Mouse (Mus musculus): ENCODE measurements around the gene Pibf1. TPM values are rescaled to one million over a fixed set of nuclear protein-coding genes. Genes with fewer than 3 reads are reported as not detected.

Pibf1 gene
- polyA plus RNA-seq, 1 experiment from 2014 or later = 7.6 TPM

- Histone ChIP-seq H3K36me3 (ENCODE audit: control insufficient read depth, insufficient read depth, low read length) (no peaks in the 10 kb centered on the region), H3K27me3 (ENCODE audit: control insufficient read depth, insufficient read depth, low read length) (no peaks in the 10 kb centered on the region), H3K27ac (replicated peaks) (no peak overlapping the region), H3K4me1 (replicated peaks; ENCODE audit: control insufficient read depth, insufficient read depth) (no peaks in the 10 kb centered on the region), H3K4me2 (replicated peaks; ENCODE audit: low read depth) (no peak overlapping the region), H3K9ac (ENCODE audit: low read length) (no peak overlapping the region), H3K4me3 (ENCODE audit: low read depth, low read length) (no peak overlapping the region), H3K9me3 (ENCODE audit: control insufficient read depth, low read length) (no peaks in the 10 kb centered on the region)
- ATAC-seq (ENCODE audit: low FRiP score, low TSS enrichment) (no peak), DNase-seq (ENCODE audit: low spot score) (no peak)
- TF ChIP-seq CTCF (IDR thresholded peaks at IDR 0.05; ENCODE audit: low read depth) (no peak), EP300 (optimal IDR thresholded peaks at IDR 0.05) (no peak)
- 72% methylated on average over 2 of the region's 2 CpGs for WGBS
These were observed 106.6 kb downstream of the Pibf1 start for GRCm38 (mm10) chr14:99205865-99206264.

DNA sequence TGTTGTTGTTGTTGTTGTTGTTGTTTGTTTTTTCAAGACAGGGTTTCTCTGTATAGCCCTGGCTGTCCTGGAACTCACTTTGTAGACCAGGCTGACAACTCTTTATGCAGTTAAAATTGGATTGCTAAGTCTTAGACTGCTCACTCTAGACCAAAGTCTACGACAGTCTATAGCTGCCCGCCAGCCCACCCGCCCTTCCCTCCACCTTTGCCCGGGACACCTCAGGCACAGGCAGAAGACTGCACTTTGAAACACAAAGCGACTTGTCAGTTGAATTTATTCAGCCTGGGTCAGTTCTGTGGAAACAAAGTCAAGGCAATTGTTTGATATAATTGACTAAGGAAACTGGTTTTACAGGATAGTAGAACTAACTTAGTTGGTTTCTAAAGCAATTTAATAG, 107.4 kb downstream of the Pibf1 start:
- no peak for TF ChIP-seq CTCF (IDR thresholded peaks at IDR 0.05; ENCODE audit: low read depth)
- no peak for TF ChIP-seq EP300 (optimal IDR thresholded peaks at IDR 0.05)
- no peaks in the 10 kb centered on the region for H3K9me3 ChIP-seq (ENCODE audit: control insufficient read depth, low read length)
- H3K4me2 ChIP-seq (replicated peaks; ENCODE audit: low read depth) = no peak overlapping the region
- DNase-seq (ENCODE audit: low spot score) = no peak
- H3K4me3 ChIP-seq (ENCODE audit: low read depth, low read length) = no peak overlapping the region
- WGBS = 70% methylated on average over 5 of the region's 5 CpGs
- no peaks in the 10 kb centered on the region for H3K27me3 ChIP-seq (ENCODE audit: control insufficient read depth, insufficient read depth, low read length)
- no peak overlapping the region for H3K27ac ChIP-seq (replicated peaks)
- H3K36me3 ChIP-seq (ENCODE audit: control insufficient read depth, insufficient read depth, low read length) = no peaks in the 10 kb centered on the region
- no peak overlapping the region for H3K9ac ChIP-seq (ENCODE audit: low read length)
- ATAC-seq (ENCODE audit: low FRiP score, low TSS enrichment) = no peak
- H3K4me1 ChIP-seq (replicated peaks; ENCODE audit: control insufficient read depth, insufficient read depth) = no peaks in the 10 kb centered on the region

DNA sequence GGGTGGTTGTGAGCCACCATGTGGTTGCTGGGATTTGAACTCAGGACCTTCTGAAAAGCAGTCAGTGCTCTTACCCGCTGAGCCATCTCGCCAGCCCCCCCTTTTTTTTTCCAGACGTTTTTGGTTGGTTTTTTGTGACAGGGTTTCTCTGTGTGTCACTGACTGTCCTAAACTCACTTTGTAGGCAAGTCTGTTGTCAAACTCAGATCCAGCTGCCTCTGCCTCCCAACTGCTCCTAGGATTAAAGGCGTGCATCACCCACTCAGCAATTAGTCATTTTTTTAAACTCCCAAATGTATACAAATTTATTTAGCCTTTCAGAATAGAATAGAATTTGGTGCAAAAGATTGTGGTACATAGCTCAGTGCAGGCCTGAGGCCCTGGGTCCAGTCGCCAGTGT, 111.2 kb downstream of the Pibf1 start:
- Histone ChIP-seq H3K9me3 (ENCODE audit: control insufficient read depth, low read length) (no peaks in the 10 kb centered on the region), H3K27me3 (ENCODE audit: control insufficient read depth, insufficient read depth, low read length) (no peaks in the 10 kb centered on the region), H3K27ac (replicated peaks) (no peak overlapping the region), H3K4me3 (ENCODE audit: low read depth, low read length) (no peak overlapping the region), H3K9ac (ENCODE audit: low read length) (no peak overlapping the region), H3K4me1 (replicated peaks; ENCODE audit: control insufficient read depth, insufficient read depth) (no peaks in the 10 kb centered on the region), H3K4me2 (replicated peaks; ENCODE audit: low read depth) (no peak overlapping the region), H3K36me3 (ENCODE audit: control insufficient read depth, insufficient read depth, low read length) (no peaks in the 10 kb centered on the region)
- TF ChIP-seq CTCF (IDR thresholded peaks at IDR 0.05; ENCODE audit: low read depth) = no peak
- TF ChIP-seq EP300 (optimal IDR thresholded peaks at IDR 0.05) = no peak
- 73% methylated on average over 5 of the region's 5 CpGs for WGBS
- ATAC-seq (ENCODE audit: low FRiP score, low TSS enrichment) = no peak
- no peak for DNase-seq (ENCODE audit: low spot score)

DNA sequence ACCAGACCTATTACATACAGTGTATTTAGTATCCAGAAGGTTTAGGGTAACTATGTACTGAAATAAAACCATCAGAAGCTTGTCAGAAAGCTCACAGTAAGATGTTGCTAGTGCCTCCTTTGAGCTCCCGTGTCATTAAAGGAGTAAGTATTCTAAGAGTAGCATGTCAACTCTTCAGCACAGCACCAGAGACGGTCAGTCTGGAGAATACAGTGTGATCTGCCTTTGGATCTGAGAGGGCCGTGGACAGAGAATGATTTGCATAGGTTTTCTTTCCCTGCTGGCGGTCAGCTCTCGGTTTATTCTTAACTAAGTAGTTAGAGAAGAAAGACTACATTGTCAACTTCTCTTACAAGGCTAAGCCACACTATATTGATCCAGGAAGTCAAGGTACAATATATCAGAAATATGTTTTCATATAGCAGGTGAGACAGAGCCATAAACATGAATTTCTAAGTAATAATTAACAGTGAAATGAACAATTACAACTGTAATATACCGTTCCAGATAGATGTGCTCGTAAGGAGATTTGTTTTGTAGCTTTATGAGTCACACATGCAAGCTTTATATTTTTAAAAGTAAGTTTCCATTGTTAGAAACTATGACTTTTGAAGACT, 119.3 kb downstream of the Pibf1 start:
- H3K4me2 ChIP-seq (replicated peaks; ENCODE audit: low read depth) = no peak overlapping the region
- H3K36me3 ChIP-seq (ENCODE audit: control insufficient read depth, insufficient read depth, low read length) = no peaks in the 10 kb centered on the region
- H3K9ac ChIP-seq (ENCODE audit: low read length) = no peak overlapping the region
- no peaks in the 10 kb centered on the region for H3K27me3 ChIP-seq (ENCODE audit: control insufficient read depth, insufficient read depth, low read length)
- ATAC-seq (ENCODE audit: low FRiP score, low TSS enrichment) = no peak
- TF ChIP-seq EP300 (optimal IDR thresholded peaks at IDR 0.05) (no peak), CTCF (IDR thresholded peaks at IDR 0.05; ENCODE audit: low read depth) (no peak)
- no peak for DNase-seq (ENCODE audit: low spot score)
- H3K4me1 ChIP-seq (replicated peaks; ENCODE audit: control insufficient read depth, insufficient read depth) = no peaks in the 10 kb centered on the region
- H3K27ac ChIP-seq (replicated peaks) = no peak overlapping the region
- no peak overlapping the region for H3K4me3 ChIP-seq (ENCODE audit: low read depth, low read length)
- no peaks in the 10 kb centered on the region for H3K9me3 ChIP-seq (ENCODE audit: control insufficient read depth, low read length)
- 77% methylated on average over 7 of the region's 7 CpGs for WGBS

DNA sequence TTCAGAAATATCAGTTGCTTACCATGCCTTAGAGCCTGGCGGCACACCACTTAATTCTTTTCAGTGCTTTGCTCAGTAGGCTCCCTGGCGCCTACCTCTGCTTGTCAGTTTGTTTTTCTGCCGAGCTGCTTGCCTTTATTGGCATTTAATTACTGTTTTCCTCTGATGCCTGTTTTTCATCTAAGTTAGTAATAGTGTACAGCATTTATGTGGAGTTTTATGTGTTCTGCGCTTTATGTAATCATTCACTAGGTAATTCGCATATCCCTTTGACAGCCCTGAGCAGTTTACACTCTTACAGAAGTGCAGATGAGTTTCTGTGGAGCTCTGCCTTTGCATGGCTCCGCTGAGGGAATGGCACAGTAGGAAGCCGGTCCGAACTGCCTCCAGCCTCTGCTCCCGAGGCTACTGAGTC, 120.5 kb downstream of the Pibf1 start:
- no peak overlapping the region for H3K4me3 ChIP-seq (ENCODE audit: low read depth, low read length)
- H3K27ac ChIP-seq (replicated peaks) = no peak overlapping the region
- no peak overlapping the region for H3K9ac ChIP-seq (ENCODE audit: low read length)
- no peaks in the 10 kb centered on the region for H3K36me3 ChIP-seq (ENCODE audit: control insufficient read depth, insufficient read depth, low read length)
- H3K27me3 ChIP-seq (ENCODE audit: control insufficient read depth, insufficient read depth, low read length) = no peaks in the 10 kb centered on the region
- H3K4me1 ChIP-seq (replicated peaks; ENCODE audit: control insufficient read depth, insufficient read depth) = no peaks in the 10 kb centered on the region
- 38% methylated on average over 9 of the region's 9 CpGs for WGBS
- H3K9me3 ChIP-seq (ENCODE audit: control insufficient read depth, low read length) = no peaks in the 10 kb centered on the region
- DNase-seq (ENCODE audit: low spot score) = no peak
- ATAC-seq (ENCODE audit: low FRiP score, low TSS enrichment) = no peak
- no peak for TF ChIP-seq EP300 (optimal IDR thresholded peaks at IDR 0.05)
- no peak for TF ChIP-seq CTCF (IDR thresholded peaks at IDR 0.05; ENCODE audit: low read depth)
- no peak overlapping the region for H3K4me2 ChIP-seq (replicated peaks; ENCODE audit: low read depth)

GRCm38 (mm10) chr14:99225929-99226328, 126.7 kb downstream of the Pibf1 start:
- no peaks in the 10 kb centered on the region for H3K9me3 ChIP-seq (ENCODE audit: control insufficient read depth, low read length)
- no peaks in the 10 kb centered on the region for H3K27me3 ChIP-seq (ENCODE audit: control insufficient read depth, insufficient read depth, low read length)
- H3K36me3 ChIP-seq (ENCODE audit: control insufficient read depth, insufficient read depth, low read length) = 0 out of 2 replicates have a peak, but pooled peaks cover 3% of the 10 kb centered on the region
- no peak overlapping the region for H3K4me2 ChIP-seq (replicated peaks; ENCODE audit: low read depth)
- WGBS = 97% methylated on average over 4 of the region's 4 CpGs
- no peak overlapping the region for H3K9ac ChIP-seq (ENCODE audit: low read length)
- H3K4me1 ChIP-seq (replicated peaks; ENCODE audit: control insufficient read depth, insufficient read depth) = no peaks in the 10 kb centered on the region
- no peak overlapping the region for H3K4me3 ChIP-seq (ENCODE audit: low read depth, low read length)
- DNase-seq (ENCODE audit: low spot score) (no peak), ATAC-seq (ENCODE audit: low FRiP score, low TSS enrichment) (no peak)
- no peak overlapping the region for H3K27ac ChIP-seq (replicated peaks)
- TF ChIP-seq EP300 (optimal IDR thresholded peaks at IDR 0.05) (no peak), CTCF (IDR thresholded peaks at IDR 0.05; ENCODE audit: low read depth) (no peak)
